Mouse (Mus musculus): ENCODE measurements around the gene Kcnq5. TPM values are rescaled to one million over a fixed set of nuclear protein-coding genes. Genes with fewer than 3 reads are reported as not detected.

The Kcnq5 gene
- total RNA-seq (2014; fragmentation: Nextera tagmentation) (5.3 and 5.7 TPM in 2 replicates), total RNA-seq (2017) (4.2 and 4.7 TPM in 2 replicates)

GRCm38 (mm10) chr1:21961251-21962082 is at the start of gene Kcnq5:
Gene Kcnq5 (minus strand): TSS chr1:21961942.
- ATAC-seq (replicated peaks; ENCODE audit: poor library complexity, severe bottlenecking) = peak; percentile 48

DNA sequence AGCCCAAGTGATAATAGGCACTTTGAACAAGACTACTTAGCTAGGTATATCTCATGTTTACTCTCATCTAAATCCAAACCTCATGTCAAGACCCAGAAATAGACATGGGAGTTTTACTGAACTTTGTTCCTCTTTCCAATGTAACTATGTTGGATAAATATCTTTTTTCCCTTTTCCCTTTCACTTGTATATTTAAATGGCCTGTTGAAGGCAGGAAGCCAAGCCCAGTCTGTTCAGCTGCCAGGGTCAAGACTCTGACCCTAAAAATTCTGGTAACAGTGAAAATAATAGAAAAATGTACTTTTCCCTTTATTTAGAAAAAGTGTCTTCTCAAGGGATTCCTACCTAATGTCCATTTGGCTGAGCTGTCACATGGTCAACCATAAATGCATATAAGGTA is 18.0 kb upstream of the Kcnq5 start:
- no peak for ATAC-seq (replicated peaks; ENCODE audit: poor library complexity, severe bottlenecking)

DNA sequence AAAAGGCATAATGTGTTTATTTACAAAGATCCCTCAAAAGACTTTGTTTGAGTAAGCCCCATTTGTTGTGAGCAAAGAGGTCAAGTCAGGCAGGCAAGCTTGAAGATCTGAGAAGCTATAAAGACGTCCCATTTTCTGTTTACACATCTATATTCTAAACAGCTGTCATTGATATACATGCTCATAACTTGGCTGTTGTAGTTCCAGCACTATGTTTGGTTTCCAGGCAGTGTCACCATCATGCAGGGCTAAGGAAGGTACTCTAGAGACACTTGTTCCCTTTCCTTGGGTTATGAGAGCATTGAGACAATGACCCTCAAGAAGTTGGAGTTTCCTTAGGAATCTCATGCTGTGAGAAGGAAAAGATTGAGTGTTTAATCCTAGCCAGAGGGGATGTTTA is 17.6 kb upstream of the Kcnq5 start:
- ATAC-seq (replicated peaks; ENCODE audit: poor library complexity, severe bottlenecking) = no peak

DNA sequence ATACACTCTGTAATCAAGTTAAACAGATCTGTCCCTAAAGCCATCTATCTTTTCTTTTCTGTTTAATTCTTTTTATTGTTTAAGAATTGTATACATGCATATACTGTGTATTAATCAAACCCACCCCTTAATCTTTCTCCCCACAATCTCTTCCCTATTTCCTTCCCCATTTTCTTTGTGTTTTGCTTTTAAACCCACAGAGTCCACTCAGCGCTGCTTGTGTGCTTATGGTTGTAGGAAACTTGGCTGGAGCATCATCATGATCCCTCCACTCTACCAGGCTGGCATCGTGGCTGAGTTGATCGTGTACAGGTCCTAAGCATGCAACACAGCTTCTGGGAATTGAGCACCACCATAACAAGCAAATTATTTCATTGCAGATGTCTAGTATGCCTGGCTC is 12.3 kb upstream of the Kcnq5 start:
- no peak for ATAC-seq (replicated peaks; ENCODE audit: poor library complexity, severe bottlenecking)

GRCm38 (mm10) chr1:21967139-21967538 is 5.4 kb upstream of the Kcnq5 start:
- ATAC-seq (replicated peaks; ENCODE audit: poor library complexity, severe bottlenecking) = no peak

GRCm38 (mm10) chr1:21962896-21963864 is 1.4 kb upstream of the Kcnq5 start:
- peak; percentile 10; the same call in 1 of the 2 replicates for ATAC-seq (replicated peaks; ENCODE audit: poor library complexity, severe bottlenecking)

DNA sequence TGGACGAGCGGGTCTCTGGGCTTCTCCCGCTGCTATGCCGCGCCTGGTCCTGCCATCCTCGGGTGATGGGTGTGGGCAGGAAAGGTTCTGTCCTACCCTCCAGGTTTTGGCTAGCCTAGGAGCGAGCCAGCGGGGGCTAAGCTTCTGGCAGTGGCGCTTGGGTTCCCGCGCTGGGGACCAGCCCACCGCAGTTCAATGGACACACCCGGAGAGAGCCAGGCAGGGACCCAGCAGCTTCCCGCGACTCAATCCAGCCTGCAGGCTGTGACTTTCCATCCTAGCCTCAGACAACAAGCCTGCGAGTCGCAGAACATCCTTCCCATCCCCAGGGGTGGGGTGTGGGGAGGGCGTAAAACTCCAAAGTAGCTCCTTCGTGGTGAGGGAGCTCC is 335 bp upstream of the Kcnq5 start:
- ATAC-seq (replicated peaks; ENCODE audit: poor library complexity, severe bottlenecking) = no peak

- peak; percentile 69 for ATAC-seq (replicated peaks; ENCODE audit: poor library complexity, severe bottlenecking)
Observed at GRCm38 (mm10) chr1:21960421-21961250, 1.1 kb downstream of the Kcnq5 start.

- ATAC-seq (replicated peaks; ENCODE audit: poor library complexity, severe bottlenecking) = no peak
Observed at GRCm38 (mm10) chr1:21959648-21960285, 2.0 kb downstream of the Kcnq5 start.

DNA sequence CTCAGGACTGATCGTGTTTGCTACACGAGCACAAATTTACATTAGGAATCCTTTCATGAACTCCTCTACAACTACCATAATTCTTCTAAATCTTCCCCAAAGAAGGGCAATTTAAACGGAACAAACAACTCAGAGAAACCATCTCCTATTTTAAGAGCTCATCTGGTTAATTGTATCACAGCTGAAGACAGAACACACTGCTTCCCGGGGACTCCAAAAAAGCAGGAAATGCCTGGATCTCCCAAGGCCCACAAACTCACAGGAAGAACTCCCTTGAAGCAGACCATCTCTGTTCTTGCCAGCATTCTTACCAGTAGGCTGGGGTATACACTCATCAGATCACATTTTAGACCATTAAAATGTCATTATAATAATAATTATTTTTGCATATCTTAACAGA is 3.7 kb downstream of the Kcnq5 start:
- ATAC-seq (replicated peaks; ENCODE audit: poor library complexity, severe bottlenecking) = no peak

DNA sequence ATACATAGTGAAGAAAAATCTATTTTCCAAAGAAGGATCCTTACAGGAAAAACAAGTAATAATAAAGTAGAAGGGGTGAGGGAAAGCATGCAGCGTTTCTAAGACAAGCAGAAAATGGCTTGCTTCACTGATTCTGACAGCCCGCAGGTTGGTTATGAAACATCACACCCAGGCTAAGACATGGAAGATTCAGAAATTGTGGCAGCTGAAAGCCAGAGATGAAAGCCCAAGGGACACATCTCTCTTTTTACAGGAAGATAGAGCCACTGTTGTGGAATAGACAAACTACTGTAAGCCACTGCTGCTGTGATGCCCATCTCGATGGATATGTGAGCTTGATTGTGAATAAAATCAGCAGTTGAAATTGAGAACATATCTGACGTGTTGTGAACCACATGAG is 20.9 kb downstream of the Kcnq5 start:
- no peak for ATAC-seq (replicated peaks; ENCODE audit: poor library complexity, severe bottlenecking)

- no peak for ATAC-seq (replicated peaks; ENCODE audit: poor library complexity, severe bottlenecking)
Observed at GRCm38 (mm10) chr1:21927182-21927581, 34.6 kb downstream of the Kcnq5 start.

DNA sequence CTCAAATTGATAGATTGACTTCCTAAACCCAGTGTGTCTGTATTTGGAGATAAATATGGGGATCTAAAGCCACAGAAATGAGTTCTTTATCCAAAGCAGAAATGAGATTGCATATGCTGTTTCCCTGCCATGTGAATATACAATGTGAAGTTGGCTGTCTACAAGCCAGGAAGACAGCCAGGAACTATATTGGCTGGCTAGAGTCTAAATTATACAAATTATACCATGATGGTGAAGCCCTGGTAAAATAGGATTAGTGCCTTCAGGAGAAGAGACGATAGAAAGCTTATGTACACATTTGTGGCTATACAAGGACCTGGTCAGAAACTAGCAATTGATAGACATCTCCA is 38.5 kb downstream of the Kcnq5 start:
- no peak for ATAC-seq (replicated peaks; ENCODE audit: poor library complexity, severe bottlenecking)

DNA sequence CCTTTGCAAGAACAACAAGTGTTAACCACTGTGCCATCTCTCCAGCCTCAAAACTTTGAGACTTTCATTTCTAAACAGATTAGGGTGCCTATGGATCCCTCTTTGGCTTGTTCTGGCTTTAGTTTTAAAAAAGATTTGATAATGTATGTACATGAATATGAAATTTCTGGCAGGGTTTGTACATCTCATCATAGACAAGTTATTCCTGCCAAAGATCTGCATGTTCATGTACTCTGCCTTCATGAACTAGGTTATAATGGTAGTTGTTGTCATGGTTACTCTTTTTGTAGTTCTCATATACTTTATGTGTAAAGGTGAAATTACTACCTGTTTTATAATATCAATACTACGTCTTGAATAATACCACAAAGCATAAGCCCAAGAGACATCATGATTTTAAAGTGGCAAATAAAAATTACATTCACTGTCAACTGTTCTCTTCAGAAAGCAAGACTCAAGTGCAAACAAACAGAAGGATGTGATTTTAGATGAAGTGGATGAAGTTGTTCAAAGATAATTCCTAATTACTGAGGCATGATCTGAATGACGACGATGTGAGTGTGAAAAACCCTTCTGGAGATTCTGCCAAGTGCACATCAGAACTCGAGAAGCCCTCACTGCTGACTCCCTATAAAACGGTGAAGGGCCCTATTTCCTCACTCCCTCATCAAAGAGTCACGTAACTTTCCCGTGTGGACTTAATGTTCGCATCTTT is 39.0 kb downstream of the Kcnq5 start:
- no peak for ATAC-seq (replicated peaks; ENCODE audit: poor library complexity, severe bottlenecking)

DNA sequence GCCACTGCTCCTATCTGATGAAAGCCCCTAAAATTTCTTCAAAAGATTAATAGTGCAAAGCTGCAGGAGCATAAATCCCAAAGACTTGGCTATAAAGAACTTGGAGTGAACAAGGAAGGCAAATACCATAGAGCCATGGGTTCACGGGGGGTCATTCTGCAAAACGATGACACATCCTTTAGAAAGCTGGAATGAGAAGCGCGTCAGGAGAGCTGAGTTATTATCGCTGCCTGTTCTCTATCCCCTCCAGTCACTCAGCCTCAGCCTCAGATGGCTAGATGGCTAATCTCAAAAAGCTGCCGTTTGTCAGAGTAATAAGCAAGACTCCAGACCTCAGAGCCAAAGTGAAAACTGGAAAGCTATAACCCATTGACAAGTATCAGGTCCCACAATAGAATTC is 42.5 kb downstream of the Kcnq5 start:
- no peak for ATAC-seq (replicated peaks; ENCODE audit: poor library complexity, severe bottlenecking)

GRCm38 (mm10) chr1:21896067-21896719 is 65.5 kb downstream of the Kcnq5 start:
- ATAC-seq (replicated peaks; ENCODE audit: poor library complexity, severe bottlenecking) = no peak

GRCm38 (mm10) chr1:21883747-21884146 is 78.0 kb downstream of the Kcnq5 start:
- no peak for ATAC-seq (replicated peaks; ENCODE audit: poor library complexity, severe bottlenecking)

GRCm38 (mm10) chr1:21870889-21871288 is 90.9 kb downstream of the Kcnq5 start:
- ATAC-seq (replicated peaks; ENCODE audit: poor library complexity, severe bottlenecking) = no peak

- no peak for ATAC-seq (replicated peaks; ENCODE audit: poor library complexity, severe bottlenecking)
Observed at GRCm38 (mm10) chr1:21868484-21868883, 93.3 kb downstream of the Kcnq5 start.
